Mouse (Mus musculus) lung, adult 2 months (tissue): Measurements from ENCODE around the gene Ppt1.

Experiments
- CTCF ChIP-seq: fragments of 200-500 bp; IDR thresholded peaks from 2 replicates; pipeline ENCODE4 v1.5.1; 2011; ENCODE audit warnings: mild to moderate bottlenecking, low read length, control low read depth; ENCODE audit not compliant: insufficient read depth
- POLR2A ChIP-seq: fragments of 200-500 bp; IDR thresholded peaks from 2 replicates; pipeline ENCODE4 v1.6.1; 2011; ENCODE audit warnings: low read depth, mild to moderate bottlenecking, control low read depth, low read length, borderline replicate concordance; ENCODE audit errors: extremely low read depth

GRCm38 (mm10) chr4:122905359-122905758 is 69.3 kb downstream of the Ppt1 start:
- TF ChIP-seq CTCF, result no peak
- no peak for TF ChIP-seq POLR2A
